Mouse (Mus musculus) ZHBTc4 (cell line): ENCODE measurements at regions not wholly inside any gene's neighbourhood (a gene's known extent, or its start where the extent isn't known, plus 50 kb on each side); places are given as distances from the start of the nearest gene placed in this dataset.

Experiments
- DNase-seq: peaks from one replicate; pipeline ENCODE4 v3.0.0-alpha.2; 2011; ENCODE audit warnings: low read depth, low spot score

DNA sequence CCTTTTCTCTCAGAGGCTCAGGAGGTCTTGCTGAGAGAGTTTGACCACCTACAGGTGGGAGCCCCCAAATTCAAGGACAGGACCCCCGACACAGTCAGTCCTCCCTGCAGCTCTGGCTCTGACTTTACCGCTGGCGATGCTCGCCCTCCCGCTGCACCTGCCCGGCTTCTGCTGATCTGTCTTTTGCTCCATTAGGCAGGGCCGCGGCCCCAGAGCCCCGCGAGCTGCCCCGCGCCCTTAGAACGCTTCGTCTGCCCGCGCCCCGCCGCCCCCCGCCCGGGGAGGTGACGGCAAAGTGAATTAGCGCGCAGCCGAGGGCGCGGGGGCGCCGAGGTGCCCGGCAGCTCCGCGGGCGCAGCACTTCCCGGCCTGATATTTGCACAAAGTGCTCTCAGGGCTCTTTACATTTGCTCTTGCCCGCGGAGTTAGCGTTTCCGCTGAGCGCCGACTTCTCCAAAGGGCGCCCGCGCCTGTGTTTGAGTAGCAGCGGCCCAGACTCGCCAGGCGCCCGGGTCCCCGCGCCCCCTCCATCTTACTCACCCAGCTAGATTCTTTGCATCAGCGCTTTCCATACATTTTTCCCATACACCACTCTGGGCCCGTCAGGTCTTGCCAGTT is 260.7 kb upstream of the 4930535I16Rik start:
- DNase-seq: peak; percentile 50

DNA sequence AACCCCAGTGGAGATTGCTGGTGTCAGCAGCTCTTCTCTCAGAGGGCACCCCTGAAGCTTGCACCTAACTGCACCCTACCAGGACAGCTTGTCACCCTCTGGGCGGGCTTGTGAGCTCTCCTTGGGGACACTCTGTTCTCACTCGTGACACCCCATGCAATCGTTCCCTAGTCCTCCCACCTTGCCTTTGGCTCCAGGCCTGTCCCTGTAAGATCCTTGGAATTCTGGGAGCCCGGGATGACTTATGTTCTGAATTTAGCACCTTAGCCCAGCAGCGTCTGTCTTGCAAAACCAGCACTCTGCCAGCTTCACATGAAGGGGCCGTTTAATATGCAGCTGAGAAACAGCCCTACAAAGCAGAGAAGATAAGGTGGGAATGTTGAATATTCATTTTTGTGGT is 257.7 kb upstream of the 4930535I16Rik start:
- DNase-seq: no peak

DNA sequence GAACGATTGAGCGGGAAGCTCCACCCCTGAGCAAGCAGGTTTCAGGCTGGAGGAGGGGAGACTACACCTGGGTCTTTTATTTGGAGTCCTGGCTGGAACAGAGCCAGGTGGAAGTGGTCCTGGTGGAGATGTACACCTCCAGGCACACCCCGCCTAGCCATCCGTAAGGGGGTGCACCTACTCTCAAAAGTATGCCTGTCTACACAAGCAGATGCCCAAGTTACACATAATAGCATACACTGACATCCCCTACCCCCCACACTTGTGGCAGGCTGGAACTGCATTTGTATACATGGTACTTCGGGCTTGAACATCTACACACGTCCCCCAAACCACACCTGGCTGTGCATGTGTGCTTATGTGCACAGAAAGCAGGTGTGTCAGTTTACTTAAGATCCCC is 236.8 kb upstream of the 4930535I16Rik start:
- no peak for DNase-seq

DNA sequence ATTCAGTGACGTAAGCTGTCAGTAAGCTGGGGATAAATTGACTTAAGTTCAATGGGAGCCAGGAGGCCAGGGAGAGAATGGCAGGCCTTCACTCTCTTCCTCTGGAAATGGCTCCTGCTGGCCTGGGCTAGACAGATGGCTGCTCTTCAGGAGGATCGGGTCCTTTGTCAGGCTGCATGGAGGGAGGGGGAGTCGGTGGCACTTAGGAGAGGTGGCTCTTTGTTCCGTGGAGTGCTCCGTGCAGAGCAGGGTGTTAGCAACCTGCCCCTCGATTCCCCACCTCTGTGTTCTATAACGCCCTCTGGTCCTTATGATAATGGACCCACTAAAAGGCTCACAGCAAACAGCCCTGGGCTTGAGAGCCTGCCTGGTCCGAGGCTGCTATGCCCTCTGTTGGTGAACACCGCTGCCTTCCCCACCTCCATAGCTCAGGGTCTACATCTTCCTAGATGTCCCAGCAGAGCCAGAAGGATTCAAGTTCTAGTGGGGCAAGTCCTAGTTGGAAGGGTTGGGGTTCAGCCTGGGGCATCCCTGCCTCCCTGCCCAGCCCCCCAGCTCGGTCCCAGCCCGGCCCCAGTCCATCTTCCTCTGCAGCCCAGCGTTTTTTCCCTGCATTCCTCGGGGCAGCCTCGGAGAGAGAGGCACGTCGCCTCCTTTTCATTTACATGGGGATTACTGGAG is 232.1 kb upstream of the 4930535I16Rik start:
- no peak for DNase-seq

- no peak for DNase-seq
These were observed 231.2 kb upstream of the 4930535I16Rik start for GRCm38 (mm10) chr4:124149037-124149436.

GRCm38 (mm10) chr4:124147276-124147675 is 229.5 kb upstream of the 4930535I16Rik start:
- no peak for DNase-seq

DNA sequence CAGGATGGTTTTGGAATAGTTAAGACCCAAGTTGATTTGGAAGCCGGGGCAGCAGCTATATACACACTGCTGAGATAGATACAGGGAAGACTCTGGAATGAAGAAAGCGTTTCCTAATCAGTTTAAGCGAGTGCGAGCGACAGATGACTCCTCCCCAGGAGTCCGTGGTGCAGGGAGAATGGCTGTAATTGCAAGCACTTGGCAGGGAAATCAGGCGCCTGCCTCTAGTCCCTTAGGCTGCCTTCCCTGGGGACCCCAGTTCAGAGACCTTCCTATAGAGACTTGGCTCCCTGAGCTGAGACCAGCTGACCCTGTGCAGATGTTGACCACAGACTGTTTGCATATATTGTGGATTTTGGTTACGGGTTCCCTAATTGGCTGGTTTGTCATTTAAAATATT is 228.3 kb upstream of the 4930535I16Rik start:
- DNase-seq: no peak

DNA sequence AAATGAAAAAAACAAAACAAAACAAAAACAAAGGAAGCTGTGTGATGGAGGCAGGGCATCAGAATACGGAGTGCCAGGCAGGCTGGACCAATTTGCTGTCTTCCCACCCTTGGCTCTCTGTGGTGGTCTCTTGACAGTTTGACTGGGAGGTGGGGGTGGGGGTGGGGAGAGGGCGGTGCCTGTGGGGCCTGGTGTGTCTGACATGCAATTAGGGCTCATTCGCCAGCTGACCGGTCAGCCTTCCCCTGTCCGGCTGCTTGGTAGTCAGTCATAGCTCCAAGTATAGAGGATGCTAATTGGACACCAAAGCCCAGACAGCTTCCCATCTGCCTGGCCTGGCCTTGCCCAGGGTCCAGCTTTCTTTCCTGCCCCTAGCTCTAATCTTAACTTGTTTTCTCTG is 225.8 kb upstream of the 4930535I16Rik start:
- no peak for DNase-seq

DNA sequence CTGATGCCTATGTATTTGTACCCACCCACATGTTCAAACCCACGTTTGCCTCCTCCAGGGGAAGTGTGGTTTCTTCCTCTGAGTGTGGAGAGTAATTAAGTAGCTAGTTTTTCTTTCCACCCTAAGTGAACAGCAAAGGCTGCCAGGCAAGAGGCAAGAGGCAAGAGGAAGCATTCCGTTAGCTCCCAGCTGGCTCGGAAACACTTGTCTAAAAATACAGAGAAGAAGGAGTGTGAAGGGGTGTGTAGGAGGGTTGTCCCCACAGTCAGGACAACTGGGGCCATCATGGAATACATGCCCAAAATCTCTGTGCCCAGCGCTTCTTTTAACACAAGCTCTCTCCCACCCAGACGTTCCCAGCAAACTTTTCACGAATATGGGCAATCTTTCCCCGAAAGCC is 225.4 kb upstream of the 4930535I16Rik start:
- DNase-seq: no peak

DNA sequence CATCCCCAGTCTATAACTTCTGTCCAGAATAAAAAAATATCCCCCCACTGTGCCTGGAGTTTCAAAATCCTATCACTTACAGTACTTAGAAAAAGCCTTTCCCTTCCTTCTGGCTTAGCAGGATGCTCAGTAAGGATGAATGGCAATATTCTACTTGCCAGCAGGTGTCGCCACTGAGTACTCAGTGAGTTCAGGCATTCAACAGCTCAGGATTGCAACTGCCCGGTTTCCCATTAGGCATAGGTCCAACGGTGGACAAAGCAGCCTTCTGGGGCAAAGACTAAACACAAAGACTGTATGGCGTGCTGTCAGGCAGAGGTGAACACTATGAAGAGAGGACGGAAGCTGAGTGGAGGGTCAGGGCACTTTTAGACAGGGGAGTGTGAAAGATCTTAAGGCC is 224.3 kb upstream of the 4930535I16Rik start:
- DNase-seq: peak; percentile 84

DNA sequence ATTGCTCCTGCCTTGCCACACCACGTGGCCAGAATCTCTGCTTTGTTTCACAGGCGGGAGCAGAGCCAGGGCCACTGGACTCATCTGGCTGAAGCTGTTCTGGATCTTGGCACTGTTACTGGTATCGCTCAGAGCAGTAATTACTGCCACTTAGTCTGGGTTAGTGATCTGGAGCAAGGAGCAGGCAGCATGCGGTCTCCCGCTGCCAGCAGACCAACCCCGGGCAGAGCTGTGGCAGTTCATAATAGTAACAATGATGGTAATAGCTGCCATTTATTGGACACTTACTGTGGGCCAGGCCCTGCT is 217.3 kb upstream of the 4930535I16Rik start:
- no peak for DNase-seq

DNA sequence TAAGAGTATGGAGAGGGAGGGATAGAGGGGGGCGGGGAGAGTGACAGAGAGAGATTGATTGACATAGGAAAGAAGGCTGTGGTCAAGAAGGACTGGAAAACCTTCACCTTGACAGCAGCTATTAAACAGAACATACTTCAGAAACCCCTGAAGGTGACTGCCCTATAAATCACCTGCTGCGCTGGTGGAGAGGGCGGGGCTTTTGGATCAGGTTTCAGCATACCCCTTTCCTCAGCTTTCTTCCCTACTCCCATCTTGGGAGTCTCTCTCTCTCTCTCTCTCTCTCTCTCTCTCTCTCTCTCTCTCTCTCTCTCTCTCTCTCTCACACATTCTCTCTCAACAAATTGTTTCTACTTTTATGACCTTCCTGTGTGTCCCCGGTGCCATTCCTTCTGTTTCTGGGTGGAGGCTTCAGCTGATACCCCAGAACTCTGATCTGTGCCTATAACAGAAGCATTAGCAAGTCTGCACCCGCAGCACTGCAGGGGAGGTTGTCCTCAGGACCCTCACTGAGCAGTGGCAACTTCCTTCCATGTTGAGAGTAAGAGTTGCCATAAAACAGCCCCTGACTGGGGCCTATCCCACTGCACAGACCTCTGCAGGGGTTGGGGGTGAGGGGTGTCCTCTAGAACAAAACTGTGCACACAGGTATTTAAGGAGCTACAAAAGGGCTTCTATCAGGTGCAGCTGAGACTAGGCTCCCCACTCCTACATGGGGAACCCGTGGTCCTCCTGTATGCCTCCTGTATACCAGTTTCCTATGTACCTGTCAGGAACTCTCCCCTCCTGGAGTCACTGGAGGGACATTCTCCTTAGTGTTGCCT is 216.7 kb upstream of the 4930535I16Rik start:
- DNase-seq: peak; percentile 28

GRCm38 (mm10) chr4:124130946-124131345 is 213.1 kb upstream of the 4930535I16Rik start:
- DNase-seq: peak; percentile 76

GRCm38 (mm10) chr4:124126258-124126657 is 208.4 kb upstream of the 4930535I16Rik start:
- no peak for DNase-seq

GRCm38 (mm10) chr4:124120334-124120733 is 202.5 kb upstream of the 4930535I16Rik start:
- DNase-seq: no peak

DNA sequence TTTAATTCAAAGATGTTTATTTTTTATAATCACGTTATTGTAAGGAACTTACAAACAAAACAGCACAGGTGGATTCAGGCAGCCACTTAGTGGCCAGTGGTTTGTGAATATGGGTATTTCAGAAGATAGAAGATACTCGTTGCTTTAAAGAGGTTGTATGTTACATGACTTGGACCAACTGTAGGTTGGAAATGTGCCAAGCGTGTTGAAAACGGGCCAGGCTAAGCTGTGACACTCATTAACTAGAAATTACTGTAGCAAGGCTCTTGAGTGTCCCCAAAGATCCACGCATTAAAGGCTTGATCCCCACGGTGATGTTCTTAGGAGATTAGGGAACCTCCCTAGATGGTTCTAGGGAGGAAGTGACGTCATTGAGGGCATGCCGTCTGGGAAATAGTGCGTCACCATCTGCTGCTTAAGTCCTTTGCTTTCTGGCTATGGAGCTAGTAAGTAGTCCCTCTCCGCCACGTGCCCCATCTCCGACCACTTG is 196.1 kb upstream of the 4930535I16Rik start:
- DNase-seq: no peak

- peak; percentile 75 for DNase-seq
These were observed 192.9 kb upstream of the 4930535I16Rik start for GRCm38 (mm10) chr4:124110705-124111104.

DNA sequence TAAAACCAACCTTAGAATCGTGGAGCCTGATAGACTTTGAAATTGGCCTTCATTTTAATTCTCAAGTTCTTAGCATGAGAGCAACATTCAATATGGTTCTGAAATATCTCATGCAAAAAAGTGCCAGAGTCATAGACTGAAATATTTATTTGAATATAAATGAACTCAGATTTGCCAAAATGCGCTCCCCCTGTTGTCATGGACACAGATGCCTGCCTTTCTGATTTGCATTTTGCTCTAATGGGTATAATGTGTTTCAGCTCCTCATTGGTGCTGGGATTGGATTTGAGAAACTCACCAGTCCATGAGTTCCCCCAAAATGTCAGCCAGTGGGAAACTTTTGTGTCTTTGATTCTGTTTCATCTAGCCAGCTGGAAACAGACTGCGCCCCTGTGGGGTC is 191.5 kb upstream of the 4930535I16Rik start:
- no peak for DNase-seq

DNA sequence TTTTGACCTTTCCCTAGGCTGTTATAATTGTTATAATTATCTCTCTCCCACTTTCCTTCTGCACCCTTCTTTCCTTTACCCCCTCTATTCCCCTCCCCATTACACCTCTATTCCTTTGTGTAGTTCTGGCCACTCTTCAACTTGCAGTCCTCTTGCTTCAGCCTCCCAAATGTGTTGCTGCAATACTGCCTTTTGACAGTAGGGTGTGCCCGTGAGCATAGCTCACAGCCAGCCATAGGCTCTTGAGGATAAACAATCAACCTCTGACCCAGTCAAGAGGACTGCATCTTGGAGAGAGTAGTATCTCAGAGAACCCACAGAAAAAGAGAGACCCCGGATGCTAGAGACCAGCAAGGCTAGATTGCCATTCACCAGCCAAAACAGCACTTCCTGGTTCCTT is 184.9 kb upstream of the 4930535I16Rik start:
- DNase-seq: peak; percentile 74

GRCm38 (mm10) chr4:124086801-124087200 is 169.0 kb upstream of the 4930535I16Rik start:
- DNase-seq: no peak

- no peak for DNase-seq
These were observed 168.4 kb upstream of the 4930535I16Rik start for GRCm38 (mm10) chr4:124086254-124086653.

GRCm38 (mm10) chr4:124079603-124080002 is 161.8 kb upstream of the 4930535I16Rik start:
- no peak for DNase-seq

DNA sequence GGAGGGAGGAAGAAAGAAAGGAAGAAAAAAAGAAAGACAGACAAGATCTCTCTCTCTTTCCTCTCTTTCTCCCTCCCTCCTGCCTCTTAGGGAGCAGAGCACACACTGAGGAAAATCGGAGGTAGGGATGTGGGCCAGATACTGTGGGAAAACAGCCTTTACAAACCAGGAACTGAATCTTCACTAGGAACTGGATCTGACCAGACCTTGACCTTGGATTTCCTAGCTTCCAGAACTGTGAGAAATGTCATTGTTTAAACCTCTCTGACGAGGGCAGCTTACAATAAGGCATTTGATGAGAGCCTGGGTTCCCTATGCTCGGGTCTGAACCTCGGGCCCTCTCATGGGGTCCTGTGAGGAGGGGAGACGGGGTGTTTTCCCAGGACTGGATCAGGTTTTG is 157.7 kb upstream of the 4930535I16Rik start:
- DNase-seq: peak; percentile 76
